Mouse (Mus musculus) layer of hippocampus, postnatal 10 days (tissue): ENCODE data around the gene Lama2. TPM values are rescaled to one million over a fixed set of nuclear protein-coding genes. Genes with fewer than 3 reads are reported as not detected.

ENCODE experiments used
- DNase-seq, 2 experiments: peaks; one replicate each; pipeline ENCODE4 v3.0.0; 2021; ENCODE audit warnings: low spot score in 2 of 2
- total RNA-seq, 2 experiments: library from RNA; stranded (reverse); gene quantifications; 2 replicates each; pipeline ENCODE4 v1.2.3; 2021

Gene Lama2
- total RNA-seq, 2 experiments from 2014 or later = 12.4 to 13.8 TPM

DNA sequence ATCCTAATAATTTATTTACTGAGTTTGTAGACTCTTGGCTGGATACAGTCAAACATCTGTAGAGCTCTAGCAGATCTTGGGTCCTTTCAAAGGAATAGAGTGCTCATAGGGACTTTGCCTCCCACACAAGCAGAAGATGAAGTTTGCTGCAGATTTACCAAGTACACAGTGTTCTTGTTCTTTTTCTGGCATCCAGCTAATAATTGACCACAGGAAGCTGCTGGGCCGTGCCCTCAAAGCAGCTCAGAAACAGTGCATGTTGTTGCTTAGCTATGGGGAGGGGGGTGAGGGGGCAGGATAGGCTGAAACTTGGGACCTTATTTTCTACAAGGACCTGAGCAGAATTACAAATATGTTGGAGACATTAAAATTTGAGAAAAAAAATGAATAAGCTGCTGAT lies 232.0 kb downstream of the Lama2 start:
- no peak for DNase-seq

DNA sequence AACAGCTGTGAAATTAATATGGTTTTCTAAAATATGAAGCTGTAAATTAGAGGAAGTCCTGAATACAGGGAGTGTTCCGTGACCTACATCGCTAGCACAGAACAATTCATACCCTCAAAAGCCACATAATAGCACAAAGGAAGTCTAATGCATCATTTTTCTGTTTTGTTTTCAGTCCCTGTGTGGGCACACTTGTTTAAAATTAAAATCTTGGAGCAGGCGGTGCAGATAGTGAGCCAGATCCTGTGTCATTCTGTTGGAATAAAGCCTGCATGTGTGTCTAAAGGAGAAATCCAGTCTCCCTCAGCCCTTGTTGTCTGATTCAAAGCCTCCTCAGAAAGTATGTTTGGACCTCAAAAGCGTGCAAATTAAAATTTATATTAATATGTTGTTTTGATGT lies 234.9 kb downstream of the Lama2 start:
- peak; percentile 12 to 26 for DNase-seq

DNA sequence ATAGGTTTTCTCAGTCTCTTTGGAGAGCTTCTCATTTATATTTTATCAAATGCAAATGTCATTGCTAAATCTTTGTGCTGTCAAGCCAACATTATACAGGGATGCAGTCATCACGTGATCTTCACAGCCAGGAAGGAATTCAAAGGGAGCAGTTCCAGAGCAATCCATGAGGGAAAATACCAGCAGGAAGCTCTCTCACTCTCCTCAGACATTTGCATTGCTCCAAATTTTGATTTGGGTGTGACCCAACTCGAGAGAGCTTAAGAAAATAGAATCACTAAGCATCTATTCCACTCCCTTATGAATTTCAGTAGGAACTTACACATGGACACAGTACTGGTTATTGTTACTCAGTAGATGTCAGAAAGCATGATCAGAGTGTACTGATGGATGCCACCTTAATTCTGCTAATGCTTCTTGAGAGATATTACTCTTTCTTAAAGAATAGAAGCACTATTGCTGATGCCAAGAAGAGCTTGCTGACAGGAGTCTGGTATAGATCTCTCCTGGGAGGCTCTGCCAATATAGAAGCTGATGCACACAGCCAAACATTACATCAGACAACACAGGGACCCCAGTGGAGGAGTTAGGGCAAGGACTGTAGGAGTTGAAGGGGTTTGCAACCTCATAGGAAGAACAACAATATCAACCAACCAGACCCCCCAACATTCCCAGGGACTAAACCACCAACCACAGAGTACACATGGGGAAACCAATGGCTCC lies 236.5 kb downstream of the Lama2 start:
- DNase-seq = no peak

DNA sequence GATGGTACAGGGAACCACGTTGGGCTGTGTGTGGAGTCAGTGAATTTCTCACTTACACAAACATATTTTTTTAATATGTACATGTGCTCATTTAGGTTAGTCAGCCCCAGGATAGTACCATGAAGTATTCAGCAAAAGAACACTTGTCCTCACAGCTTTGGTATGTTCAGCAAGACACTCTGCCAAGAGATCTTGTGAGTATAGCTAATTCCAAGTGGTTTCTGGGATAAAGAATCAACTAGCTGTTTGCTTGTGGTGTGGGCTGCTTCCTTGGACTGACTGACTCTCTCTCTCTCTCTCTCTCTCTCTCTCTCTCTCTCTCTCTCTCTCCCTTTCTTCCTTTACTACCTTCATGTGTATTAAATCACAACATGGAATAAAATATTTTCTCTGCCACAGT lies 241.3 kb downstream of the Lama2 start:
- DNase-seq = no peak

DNA sequence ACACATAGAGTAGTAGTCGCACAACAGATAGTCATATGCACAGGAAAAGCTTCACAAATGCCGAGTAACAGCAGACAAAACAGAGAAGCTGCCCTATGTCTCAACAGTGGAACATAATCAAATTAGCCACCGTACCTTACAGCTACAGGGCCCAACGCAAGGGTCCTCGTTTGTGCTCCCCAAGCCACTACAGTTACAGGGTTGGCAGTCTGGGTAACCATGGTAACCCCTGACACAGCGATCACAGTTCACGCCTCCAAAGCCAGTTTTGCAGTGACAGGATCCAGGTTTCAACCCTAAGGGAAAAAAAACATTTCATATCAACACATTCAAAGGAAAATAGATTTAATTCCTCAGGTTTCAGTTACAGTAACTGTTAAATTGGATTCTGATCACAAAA lies 275.3 kb downstream of the Lama2 start:
- no peak for DNase-seq

DNA sequence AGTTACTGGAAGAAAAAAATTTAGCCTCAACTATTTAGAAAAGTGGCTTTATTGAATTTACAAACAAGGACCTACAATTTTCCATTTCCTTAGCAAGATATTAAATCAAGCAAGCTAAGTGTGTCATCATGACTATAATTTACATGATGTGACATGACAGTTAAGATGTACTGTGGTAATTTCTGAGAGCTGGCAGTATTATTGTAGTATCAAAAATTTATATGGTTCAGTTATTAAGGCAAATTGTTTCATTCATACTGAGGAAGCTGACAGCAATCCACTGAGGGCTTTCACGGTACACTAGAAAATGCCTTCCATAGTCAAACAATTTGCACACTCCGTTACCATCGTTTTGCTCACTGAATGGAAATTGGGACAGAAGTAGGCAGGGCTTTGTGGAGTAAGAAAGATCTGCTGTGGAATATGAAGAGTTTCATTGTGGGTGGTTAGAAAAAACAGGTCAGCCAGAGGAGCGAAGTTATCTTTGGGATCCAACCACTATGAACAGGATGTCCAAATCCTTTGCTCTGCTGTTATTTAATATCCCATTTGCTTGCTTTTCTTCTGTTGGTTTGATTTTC lies 297.1 kb downstream of the Lama2 start:
- DNase-seq = no peak

DNA sequence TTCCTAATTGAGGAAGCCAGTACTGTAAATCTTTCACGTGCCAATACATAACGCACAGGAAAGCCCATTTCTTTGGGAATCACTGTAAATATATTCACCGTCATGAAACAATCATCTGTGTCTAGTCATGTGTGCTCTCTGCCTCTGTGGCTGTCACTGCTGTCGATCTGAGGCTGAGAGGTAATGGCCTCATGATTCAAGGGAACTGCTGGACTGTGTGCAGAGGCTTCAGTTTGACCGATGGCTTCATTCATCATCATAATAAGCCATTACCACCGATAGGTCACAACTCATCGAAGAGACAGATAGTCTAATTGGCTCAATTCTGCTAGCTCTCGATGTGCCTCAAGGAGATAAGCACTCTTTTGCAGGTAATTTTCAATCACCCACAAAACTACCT lies 312.1 kb downstream of the Lama2 start:
- DNase-seq = no peak

DNA sequence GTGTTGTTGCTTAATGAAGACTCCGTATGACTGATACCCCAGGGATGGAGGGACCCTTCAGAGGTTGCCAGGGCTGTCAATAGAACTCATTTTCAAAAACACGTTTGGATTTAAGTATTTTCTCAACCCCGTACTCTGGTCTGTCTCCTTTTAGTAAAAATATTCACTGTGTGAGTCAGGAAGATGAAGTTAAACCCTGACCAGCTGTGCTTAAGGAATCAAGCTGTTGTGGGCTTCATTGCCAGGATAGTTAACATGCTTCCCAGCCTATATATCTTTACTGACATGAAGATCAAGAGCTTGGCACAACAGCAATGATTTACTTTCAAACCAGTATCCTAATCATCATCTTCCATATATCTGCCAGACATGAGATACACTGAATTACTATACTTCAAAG lies 314.3 kb downstream of the Lama2 start:
- DNase-seq = no peak

DNA sequence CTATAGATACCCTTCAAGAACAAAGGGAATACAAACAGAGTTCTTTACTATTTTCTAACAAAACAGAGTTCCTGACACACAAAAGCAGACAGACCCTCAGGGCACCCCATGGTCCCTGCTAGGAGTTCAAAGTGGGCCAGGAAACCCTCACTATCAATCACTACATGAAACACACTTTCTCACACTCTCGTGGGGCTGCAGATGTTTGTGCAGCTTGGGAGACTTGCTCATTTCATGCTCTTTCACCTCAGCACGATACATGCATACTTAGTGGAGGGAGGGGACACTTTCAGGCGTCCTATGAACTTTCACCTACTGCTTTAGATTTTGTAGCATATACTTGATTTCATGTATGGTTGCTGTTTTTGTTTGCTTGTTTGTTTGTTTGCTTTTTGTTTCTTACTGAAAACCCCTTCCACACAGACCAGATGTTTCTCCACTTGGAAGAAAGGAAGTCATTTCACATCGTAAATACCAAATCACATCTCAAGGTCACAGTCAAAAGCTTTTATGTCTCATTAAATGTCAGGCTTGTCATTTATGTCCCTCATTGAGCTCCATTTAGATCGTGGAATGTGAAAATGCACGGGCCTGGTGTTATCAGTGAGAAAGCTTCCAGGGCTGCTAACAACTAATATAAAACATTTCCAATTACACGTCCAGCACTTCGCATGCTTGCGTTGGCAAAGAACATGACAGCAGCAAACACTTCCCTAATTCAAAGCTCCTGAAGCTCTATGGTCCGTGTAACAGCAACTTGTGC lies 334.3 kb downstream of the Lama2 start:
- no peak for DNase-seq

DNA sequence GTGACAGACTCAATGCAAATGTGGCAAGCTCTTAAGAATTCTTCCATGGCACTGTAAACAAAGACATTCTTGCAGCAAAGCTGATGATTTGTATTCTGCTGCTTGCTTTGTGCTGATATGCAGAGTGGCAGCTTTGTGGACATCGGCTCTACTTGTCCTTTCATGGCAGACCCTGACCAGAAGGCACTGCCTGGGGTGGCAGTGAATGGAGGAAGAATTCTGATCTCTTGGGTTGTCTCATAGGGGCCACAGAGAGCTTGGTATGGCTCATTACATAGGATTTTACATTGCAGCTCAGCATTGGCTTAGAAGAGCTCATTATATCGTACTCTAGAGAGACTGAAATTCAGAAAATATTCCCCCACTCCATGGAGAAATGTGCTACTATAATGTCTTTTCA lies 352.1 kb downstream of the Lama2 start:
- no peak for DNase-seq

DNA sequence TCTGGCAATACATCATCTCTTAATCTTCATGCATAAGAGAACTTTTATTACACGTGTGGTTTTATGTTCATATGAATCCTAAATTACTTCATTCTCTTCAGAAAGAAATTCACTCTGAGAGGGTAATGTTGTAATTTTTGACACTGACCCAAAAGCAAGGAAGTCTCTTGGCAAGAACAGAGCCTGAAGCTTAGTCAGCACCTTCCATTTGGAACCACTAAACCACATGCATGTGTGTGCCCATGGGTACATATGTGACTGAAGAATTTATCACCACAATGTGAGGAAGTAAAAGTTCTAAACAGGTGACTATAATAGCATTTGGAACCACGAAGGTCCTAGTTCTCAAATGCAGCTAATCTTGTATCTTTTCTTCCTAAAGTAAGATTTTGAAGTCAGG lies 353.7 kb downstream of the Lama2 start:
- no peak for DNase-seq

DNA sequence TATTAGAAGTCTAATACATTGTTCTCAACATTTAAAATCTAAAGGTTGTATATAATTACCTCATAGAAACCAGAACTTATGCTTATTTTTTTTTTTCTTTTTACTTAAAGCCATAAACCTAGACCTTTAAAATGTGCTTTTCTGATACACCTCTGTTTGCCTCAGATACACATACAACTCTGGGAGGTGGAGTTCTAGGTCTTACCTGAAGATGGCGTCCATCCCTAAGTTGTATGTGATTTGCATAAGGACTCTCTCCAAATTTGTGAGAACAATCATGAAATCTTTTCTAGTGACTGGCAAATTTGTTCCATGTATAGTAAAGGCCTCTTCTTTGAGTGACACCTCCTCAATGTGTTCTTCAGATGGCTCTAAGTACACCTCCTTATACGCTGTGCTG lies 354.8 kb downstream of the Lama2 start:
- DNase-seq = no peak

DNA sequence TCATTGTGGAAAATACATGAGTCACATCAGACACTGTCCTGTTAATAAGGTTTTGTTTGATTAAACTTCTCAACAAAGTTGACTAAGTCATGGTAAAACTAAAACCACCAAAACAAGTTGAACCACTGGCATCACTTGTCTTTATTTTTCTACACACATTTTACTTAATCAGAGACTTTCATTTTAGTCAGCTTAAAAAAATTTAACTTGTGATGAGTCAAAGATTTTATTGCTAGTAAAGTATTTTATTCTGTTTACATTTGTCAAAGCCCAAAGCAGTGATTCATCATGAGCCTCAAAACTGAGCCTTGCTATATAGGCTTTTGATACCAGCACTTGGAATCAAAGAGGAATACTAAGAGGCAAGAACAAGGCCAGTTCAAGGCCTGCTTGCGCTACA lies 369.8 kb downstream of the Lama2 start:
- DNase-seq = no peak

DNA sequence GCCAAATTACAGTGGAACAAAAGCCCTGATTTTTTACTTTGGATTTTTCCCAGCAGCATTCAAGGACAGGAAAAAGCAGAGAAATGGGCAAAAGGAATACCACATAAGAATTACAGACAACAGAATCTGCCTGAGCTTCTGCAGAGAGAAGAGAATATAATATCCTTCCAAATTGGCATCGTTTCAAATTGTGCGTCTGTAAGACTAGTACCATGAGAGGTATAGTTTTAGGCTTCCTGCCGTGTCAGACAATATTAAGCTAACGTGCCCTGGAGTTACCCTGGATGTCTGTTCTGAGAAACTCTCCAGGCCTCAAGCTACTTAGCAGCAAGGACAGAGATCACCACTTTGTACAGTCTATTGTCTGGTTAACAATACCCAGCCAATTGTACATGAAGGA lies 384.8 kb downstream of the Lama2 start:
- no peak for DNase-seq

DNA sequence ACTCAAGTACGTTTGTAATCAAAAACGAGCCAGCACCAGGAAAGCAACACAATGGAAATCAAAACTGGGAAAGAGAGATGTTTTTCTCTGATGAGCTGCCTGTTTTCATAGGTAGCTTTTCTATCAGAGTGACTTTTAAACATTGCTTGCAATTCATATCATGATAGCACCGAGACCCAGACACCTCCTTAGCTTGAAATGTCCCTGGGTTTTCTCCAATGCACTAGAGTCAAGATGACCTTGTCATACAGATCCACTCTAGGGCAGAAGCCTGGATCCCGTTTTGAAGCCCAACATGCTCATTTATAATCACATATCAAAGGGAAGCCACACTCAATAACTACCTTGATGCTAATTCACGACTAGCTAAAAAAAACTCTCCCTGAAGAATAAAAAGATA lies 386.0 kb downstream of the Lama2 start:
- no peak for DNase-seq

DNA sequence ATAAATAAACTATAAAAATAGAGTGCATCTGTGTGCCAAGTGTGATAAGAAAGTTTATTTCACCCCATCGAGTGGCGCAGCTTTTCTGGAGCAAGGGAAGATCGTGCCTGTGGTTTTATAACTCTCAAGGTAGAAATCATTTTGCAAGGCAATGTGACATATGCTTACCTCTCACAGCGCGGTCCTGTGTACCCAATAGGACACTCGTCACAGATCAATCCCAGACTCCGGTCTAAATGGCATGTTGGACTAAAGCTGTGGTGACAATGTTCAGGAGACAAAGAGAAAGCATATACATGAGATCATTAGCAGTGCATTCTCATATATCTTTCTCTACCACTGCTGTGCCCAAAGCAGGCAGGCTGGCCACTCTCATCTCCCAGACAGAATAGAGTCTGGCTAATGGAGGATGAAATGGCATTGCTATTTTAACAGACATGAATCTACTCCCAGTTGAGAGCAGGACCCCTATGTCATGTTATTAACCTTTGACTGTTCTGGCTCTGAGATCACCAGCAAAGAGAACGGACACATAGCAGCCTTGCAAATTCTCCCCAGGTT lies 395.7 kb downstream of the Lama2 start:
- DNase-seq = no peak

DNA sequence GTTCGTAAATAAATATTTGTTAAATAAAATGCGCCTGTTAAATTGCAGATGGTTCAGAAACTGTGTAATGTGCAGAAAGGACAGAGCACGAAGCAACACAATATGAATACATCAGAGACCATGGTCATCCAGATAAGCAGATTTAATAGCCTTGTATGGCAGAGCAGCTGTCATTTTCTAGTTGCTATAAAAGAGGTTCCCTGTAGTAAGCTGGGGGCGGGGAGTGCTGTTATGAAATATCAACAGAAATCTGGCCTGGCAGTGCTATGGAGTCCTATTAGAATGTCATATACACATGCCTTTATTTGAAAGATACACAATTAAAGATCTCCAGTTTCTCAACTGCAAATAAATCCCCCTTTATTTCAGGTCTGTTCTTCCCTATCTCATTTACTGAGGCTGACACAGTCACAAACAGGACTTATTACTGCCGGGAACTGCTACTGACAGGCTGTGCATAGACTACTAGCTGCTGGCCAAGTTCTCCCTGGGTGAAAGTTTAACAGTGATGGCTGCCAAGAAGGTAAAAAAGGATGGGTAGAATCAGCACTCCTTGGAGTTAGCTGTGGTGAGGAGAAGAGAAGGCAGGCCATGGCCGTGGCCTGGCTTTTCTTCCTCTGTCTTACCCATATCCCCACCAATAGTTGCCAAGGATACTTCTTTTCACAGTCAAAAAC lies 396.8 kb downstream of the Lama2 start:
- DNase-seq = no peak

DNA sequence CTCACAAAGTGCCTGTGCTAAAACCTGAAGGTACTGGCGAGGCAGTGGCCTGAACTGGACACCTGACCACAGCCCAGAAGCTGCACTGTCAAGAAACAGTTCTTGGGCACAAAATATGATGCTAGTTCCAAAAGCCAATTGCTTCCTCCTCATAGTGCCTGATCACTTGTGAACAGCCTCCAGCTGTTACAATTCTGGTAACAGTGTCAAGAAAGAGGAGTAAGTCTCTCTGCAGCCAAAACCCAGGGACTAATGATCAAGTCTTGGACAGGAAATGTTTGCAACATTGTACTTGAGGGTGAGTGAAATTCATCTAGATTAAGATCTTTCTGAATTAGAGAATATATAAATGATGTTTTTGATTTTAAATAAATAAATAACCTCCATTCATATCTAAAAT lies 399.9 kb downstream of the Lama2 start:
- DNase-seq = no peak

DNA sequence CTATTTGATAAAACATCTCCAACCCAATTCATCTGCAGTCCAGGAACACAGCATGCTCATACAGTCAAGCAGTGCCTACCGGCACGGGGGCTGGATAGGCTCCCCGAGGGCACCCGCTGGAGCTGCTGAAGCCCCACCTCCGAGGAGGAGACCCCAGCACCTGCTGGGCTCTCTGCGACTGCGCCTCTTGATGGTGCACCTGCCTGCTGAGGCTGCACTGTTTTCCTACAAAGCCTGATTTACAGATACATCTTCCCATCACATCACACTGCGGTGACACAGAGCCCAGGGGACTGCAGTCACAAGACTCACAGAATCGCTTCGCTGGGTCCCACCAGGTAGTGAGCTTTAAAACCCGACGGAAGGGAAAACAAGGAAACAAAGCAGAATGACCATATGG lies 412.2 kb downstream of the Lama2 start:
- DNase-seq = no peak

DNA sequence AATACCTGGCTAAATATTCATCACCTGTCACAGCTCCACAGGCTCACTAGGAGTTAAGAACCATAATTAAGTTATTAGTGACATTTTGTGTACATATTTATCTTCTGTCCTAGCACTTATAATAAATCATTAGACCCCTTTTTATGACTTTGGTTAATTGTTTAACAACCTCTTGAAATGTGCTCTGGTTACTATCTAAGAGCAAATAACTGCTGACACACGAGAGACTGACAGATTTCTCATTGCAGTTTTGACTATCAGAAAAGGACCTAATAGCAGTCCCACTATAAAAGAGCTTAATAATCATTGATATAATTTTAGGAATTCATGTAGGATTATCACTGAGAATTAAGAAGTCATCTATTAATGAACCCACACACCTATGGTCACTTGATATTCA lies 421.1 kb downstream of the Lama2 start:
- DNase-seq = no peak

DNA sequence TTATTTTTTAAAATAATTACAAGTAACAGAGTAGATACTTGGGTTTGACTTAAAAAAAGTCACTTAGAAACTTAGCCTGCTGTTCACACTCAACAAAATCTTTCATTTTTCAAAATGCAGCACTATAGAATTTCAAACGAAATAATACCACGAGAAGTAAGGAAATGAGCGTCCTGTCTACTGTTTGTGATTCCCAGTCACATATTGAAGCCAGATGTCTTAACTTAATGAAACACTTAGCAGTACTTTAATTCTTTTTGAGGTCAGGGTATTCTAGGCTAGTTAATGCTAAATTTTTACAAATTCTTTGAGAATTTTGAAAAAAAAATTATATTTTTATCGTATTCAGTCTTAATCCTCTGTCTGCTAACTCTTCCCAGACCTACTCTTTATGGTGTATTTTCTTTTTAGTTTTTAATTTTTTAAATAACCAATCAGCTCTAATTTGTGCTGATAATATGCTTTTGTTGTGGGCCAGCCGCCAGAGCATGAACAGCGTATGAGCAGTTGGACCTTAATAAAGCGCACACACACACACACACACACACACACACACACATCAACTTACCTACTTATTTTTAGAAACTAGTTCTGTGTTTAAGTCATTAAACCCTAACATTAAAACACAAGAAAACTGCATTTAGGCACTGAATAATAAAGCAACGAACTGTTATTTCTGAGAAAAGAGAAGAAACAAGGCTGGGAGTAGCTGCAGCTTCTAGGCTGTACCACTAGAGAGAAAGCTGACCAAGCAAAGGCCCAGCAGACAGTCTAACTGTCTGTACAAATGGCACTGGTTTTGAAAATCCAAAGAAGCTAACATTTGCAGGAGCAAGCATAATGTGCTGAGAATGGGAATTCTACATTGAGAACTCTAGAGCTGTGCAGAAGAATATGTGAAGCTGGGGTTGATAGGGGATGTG lies 425.3 kb downstream of the Lama2 start:
- no peak for DNase-seq
